Mouse (Mus musculus) embryonic facial prominence, embryonic 13.5 days (tissue): ENCODE results near the gene Magi2. TPM values are rescaled to one million over a fixed set of nuclear protein-coding genes. Genes with fewer than 3 reads are reported as not detected.
"Not testable (repeated sequence)": the region's sequence is repeated elsewhere in the genome, so short reads cannot be mapped to it uniquely, and the experiment has no call there.

Source experiments
- ATAC-seq: fragments of 200-750 bp; cut with Nextera tagmentation; 2 replicates; pipeline ENCODE4 v1.8.0; 2017; ENCODE audit warnings: low read depth; ENCODE audit not compliant: insufficient number of reproducible peaks, insufficient read depth, low FRiP score, low TSS enrichment
- H3K27ac ChIP-seq: fragments of 300-500 bp; sonication (generic); 2 replicates; pipeline ENCODE4 v1.5.1; 2015; ENCODE audit warnings: moderate library complexity, mild to moderate bottlenecking, inconsistent platforms
- H3K27me3 ChIP-seq: fragments of 300-500 bp; sonication (generic); 2 replicates; pipeline ENCODE4 v1.6.1; 2015; ENCODE audit warnings: mild to moderate bottlenecking, inconsistent platforms
- H3K36me3 ChIP-seq: fragments of 300-500 bp; sonication (generic); 2 replicates; pipeline ENCODE4 v1.6.1; 2015; ENCODE audit warnings: mild to moderate bottlenecking, inconsistent platforms
- H3K4me1 ChIP-seq: fragments of 300-500 bp; sonication (generic); 2 replicates; pipeline ENCODE4 v1.6.1; 2015; ENCODE audit warnings: inconsistent platforms
- H3K4me2 ChIP-seq: fragments of 300-500 bp; sonication (generic); 2 replicates; pipeline ENCODE4 v1.6.1; 2015; ENCODE audit warnings: moderate library complexity, mild to moderate bottlenecking, inconsistent platforms
- H3K4me3 ChIP-seq: fragments of 300-500 bp; sonication (generic); 2 replicates; pipeline ENCODE4 v1.5.1; 2015; ENCODE audit warnings: mild to moderate bottlenecking, inconsistent platforms
- H3K9ac ChIP-seq: fragments of 300-500 bp; sonication (generic); 2 replicates; pipeline ENCODE4 v1.6.1; 2015; ENCODE audit warnings: mild to moderate bottlenecking, inconsistent platforms
- H3K9me3 ChIP-seq: fragments of 300-500 bp; sonication (generic); 2 replicates; pipeline ENCODE4 v1.6.1; 2016; ENCODE audit warnings: inconsistent platforms
- WGBS: fragments of 180-500 bp; shearing (Covaris S2); methylation state at CpG from one replicate; pipeline ENCODE4 v1.1.7; 2015; ENCODE audit warnings: mixed read lengths; 5-methylcytosine and 5-hydroxymethylcytosine counted together
- polyA plus RNA-seq: library from polyadenylated mRNA; unstranded; fragments of >200 nt; fragmentation: Nextera tagmentation; extraction: Ambion mirVana; gene quantifications from 2 replicates; pipeline ENCODE4 v1.2.1, GENCODE M21; 2015

The Magi2 gene
- polyA plus RNA-seq, 1 experiment from 2014 or later: 9.7 TPM

- H3K9ac ChIP-seq, ATAC-seq, H3K4me3 ChIP-seq, H3K9me3 ChIP-seq, H3K4me1 ChIP-seq, H3K27me3 ChIP-seq, H3K36me3 ChIP-seq, H3K4me2 ChIP-seq, H3K27ac ChIP-seq: not testable (repeated sequence)
- 90% methylated on average over 6 of the region's 6 CpGs for WGBS
Observed at GRCm38 (mm10) chr5:20715980-20716379, 1489.1 kb downstream of the Magi2 start.

GRCm38 (mm10) chr5:20720201-20720900, 1493.5 kb downstream of the Magi2 start:
- WGBS: 75% methylated on average over 4 of the region's 4 CpGs
- ATAC-seq: no peak
- H3K9me3 ChIP-seq: no peaks in the 10 kb centered on the region
- H3K36me3 ChIP-seq: no peaks in the 10 kb centered on the region
- no peak overlapping the region for H3K9ac ChIP-seq
- no peaks in the 10 kb centered on the region for H3K27me3 ChIP-seq
- H3K4me3 ChIP-seq: no peak overlapping the region
- no peak overlapping the region for H3K4me2 ChIP-seq
- no peaks in the 10 kb centered on the region for H3K4me1 ChIP-seq
- no peak overlapping the region for H3K27ac ChIP-seq

GRCm38 (mm10) chr5:20723226-20723625, 1496.4 kb downstream of the Magi2 start:
- ATAC-seq, H3K4me1 ChIP-seq, H3K4me3 ChIP-seq, H3K9me3 ChIP-seq, H3K36me3 ChIP-seq, H3K27ac ChIP-seq, H3K4me2 ChIP-seq, H3K9ac ChIP-seq, H3K27me3 ChIP-seq: not testable (repeated sequence)
- WGBS: 90% methylated on average over 4 of the region's 4 CpGs

DNA sequence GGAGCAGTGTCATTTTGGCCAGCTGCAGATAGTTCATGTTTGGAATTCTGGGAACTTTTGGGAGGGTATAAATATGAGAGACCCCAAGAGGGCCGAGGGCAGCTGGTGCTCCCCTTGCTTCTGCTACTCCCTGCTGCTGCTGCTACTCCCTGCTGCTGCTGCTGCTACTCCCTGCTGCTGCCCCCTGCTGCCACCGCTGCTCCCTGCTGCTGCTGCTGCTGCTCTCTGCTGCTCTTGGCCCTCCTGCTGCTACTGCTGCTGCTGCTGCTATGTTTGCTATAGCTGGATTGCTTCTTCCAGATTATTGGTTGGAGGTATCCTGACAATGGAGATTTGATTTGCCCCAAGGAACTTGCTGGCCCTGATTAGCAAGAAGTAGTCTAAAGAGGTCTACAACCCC, 1512.0 kb downstream of the Magi2 start:
- H3K4me2 ChIP-seq: no peak overlapping the region
- WGBS: 63% methylated on average over 2 of the region's 2 CpGs
- no peaks in the 10 kb centered on the region for H3K9me3 ChIP-seq
- ATAC-seq: no peak
- no peak overlapping the region for H3K4me3 ChIP-seq
- H3K27ac ChIP-seq: no peak overlapping the region
- H3K9ac ChIP-seq: no peak overlapping the region
- no peaks in the 10 kb centered on the region for H3K4me1 ChIP-seq
- no peaks in the 10 kb centered on the region for H3K36me3 ChIP-seq
- H3K27me3 ChIP-seq: no peaks in the 10 kb centered on the region

- Histone ChIP-seq H3K27me3 (no peaks in the 10 kb centered on the region), H3K9ac (no peak overlapping the region)
- no peak for ATAC-seq
Observed at GRCm38 (mm10) chr5:20741193-20741592, 1514.4 kb downstream of the Magi2 start.

GRCm38 (mm10) chr5:20741936-20742335, 1515.1 kb downstream of the Magi2 start:
- Histone ChIP-seq H3K27me3 (no peaks in the 10 kb centered on the region), H3K4me3 (no peak overlapping the region), H3K36me3 (no peaks in the 10 kb centered on the region), H3K9ac (no peak overlapping the region), H3K4me2 (no peak overlapping the region), H3K4me1 (no peaks in the 10 kb centered on the region), H3K9me3 (no peaks in the 10 kb centered on the region), H3K27ac (no peak overlapping the region)
- 91% methylated on average over 8 of the region's 8 CpGs for WGBS
- ATAC-seq: no peak

More at GRCm38 (mm10) chr5:20741193-20741592, 1514.4 kb downstream of the Magi2 start:
- Histone ChIP-seq H3K27ac (no peak overlapping the region), H3K4me2 (no peak overlapping the region), H3K9me3 (no peaks in the 10 kb centered on the region), H3K36me3 (no peaks in the 10 kb centered on the region), H3K4me1 (no peaks in the 10 kb centered on the region), H3K4me3 (no peak overlapping the region)
- 77% methylated on average over 6 of the region's 6 CpGs for WGBS

GRCm38 (mm10) chr5:20748142-20748541, 1521.3 kb downstream of the Magi2 start:
- Histone ChIP-seq H3K27me3 (no peaks in the 10 kb centered on the region), H3K36me3 (no peaks in the 10 kb centered on the region), H3K9me3 (no peaks in the 10 kb centered on the region), H3K27ac (no peak overlapping the region), H3K4me1 (no peaks in the 10 kb centered on the region; the same call in 1 of the 2 replicates), H3K4me2 (no peak overlapping the region), H3K9ac (no peak overlapping the region), H3K4me3 (no peak overlapping the region)
- ATAC-seq: no peak
- 83% methylated on average over 4 of the region's 4 CpGs for WGBS

- H3K27me3 ChIP-seq: no peaks in the 10 kb centered on the region
- H3K4me2 ChIP-seq: no peak overlapping the region
- H3K4me3 ChIP-seq: no peak overlapping the region
- peaks cover 7% of the 10 kb centered on the region for H3K4me1 ChIP-seq
- H3K36me3 ChIP-seq: no peaks in the 10 kb centered on the region
- no peak overlapping the region for H3K27ac ChIP-seq
- ATAC-seq: no peak
- H3K9me3 ChIP-seq: no peaks in the 10 kb centered on the region
- 81% methylated on average over 8 of the region's 8 CpGs for WGBS
- no peak overlapping the region for H3K9ac ChIP-seq
Observed at GRCm38 (mm10) chr5:20748856-20749255, 1522.0 kb downstream of the Magi2 start.

- Histone ChIP-seq H3K9ac (no peak overlapping the region), H3K4me1 (peaks cover 9% of the 10 kb centered on the region), H3K36me3 (no peaks in the 10 kb centered on the region), H3K27me3 (no peaks in the 10 kb centered on the region), H3K4me2 (no peak overlapping the region), H3K9me3 (no peaks in the 10 kb centered on the region), H3K27ac (no peak overlapping the region), H3K4me3 (no peak overlapping the region)
- 84% methylated on average over 3 of the region's 3 CpGs for WGBS
- no peak for ATAC-seq
Observed at GRCm38 (mm10) chr5:20749535-20749934, 1522.7 kb downstream of the Magi2 start.

- Histone ChIP-seq H3K4me2 (no peak overlapping the region), H3K9me3 (no peaks in the 10 kb centered on the region), H3K36me3 (no peaks in the 10 kb centered on the region), H3K27ac (no peak overlapping the region), H3K9ac (no peak overlapping the region), H3K4me1 (peaks cover 9% of the 10 kb centered on the region), H3K4me3 (no peak overlapping the region), H3K27me3 (no peaks in the 10 kb centered on the region)
- ATAC-seq: no peak
- 66% methylated on average over 7 of the region's 7 CpGs for WGBS
Observed at GRCm38 (mm10) chr5:20751000-20751399, 1524.2 kb downstream of the Magi2 start.

DNA sequence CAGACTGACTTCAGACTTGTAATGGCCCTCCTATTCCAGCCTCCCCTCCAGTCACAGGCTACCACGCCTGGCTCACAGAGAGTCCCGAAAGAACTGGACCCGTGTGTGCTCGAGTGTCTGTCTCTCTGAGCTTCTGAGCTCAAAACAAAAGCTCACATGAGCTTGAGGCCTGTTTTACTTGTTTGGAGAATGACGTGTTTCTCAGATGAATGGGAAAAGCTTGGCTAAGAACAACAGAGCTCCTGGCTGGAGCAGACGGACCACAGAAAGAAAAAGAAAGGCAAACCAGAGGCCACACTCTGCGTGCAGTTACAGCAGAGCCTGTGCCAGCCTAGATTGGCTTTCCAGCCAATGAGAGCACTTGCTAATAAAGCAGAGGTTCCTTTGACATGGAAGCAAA, 1524.9 kb downstream of the Magi2 start:
- no peak overlapping the region for H3K4me3 ChIP-seq
- H3K9me3 ChIP-seq: no peaks in the 10 kb centered on the region
- no peak overlapping the region for H3K9ac ChIP-seq
- no peak overlapping the region for H3K27ac ChIP-seq
- no peaks in the 10 kb centered on the region for H3K27me3 ChIP-seq
- no peak for ATAC-seq
- WGBS: 48% methylated on average over 7 of the region's 7 CpGs
- no peaks in the 10 kb centered on the region for H3K36me3 ChIP-seq
- H3K4me2 ChIP-seq: no peak overlapping the region
- peaks cover 9% of the 10 kb centered on the region for H3K4me1 ChIP-seq

GRCm38 (mm10) chr5:20753096-20753495, 1526.3 kb downstream of the Magi2 start:
- Histone ChIP-seq H3K9ac (no peak overlapping the region), H3K4me1 (peaks cover 9% of the 10 kb centered on the region), H3K4me3 (no peak overlapping the region), H3K9me3 (no peaks in the 10 kb centered on the region), H3K27ac (no peak overlapping the region), H3K4me2 (no peak overlapping the region), H3K27me3 (no peaks in the 10 kb centered on the region), H3K36me3 (0 out of 2 replicates have a peak, but pooled peaks cover under 1% of the 10 kb centered on the region)
- no peak for ATAC-seq
- 49% methylated on average over 2 of the region's 2 CpGs for WGBS
